Mouse (Mus musculus): ENCODE measurements around the gene Uggt1. TPM values are rescaled to one million over a fixed set of nuclear protein-coding genes. Genes with fewer than 3 reads are reported as not detected.

Gene Uggt1
- 61.3 and 69.0 TPM in 2 replicates for polyA plus RNA-seq (2015; fragmentation: Nextera tagmentation; extraction: Ambion mirVana)

GRCm38 (mm10) chr1:36244058-36244827 lies at the start of gene Uggt1:
TSS of gene Uggt1 (minus strand) at chr1:36244720.
- H3K36me3 ChIP-seq (ENCODE audit: insufficient read depth, low read length) = no peaks in the 10 kb centered on the region
- H3K9me3 ChIP-seq (ENCODE audit: low read length) = no peaks in the 10 kb centered on the region
- H3K4me2 ChIP-seq (replicated peaks; ENCODE audit: low read depth, low read length) = peak within 1 kb of the TSS; percentile 72
- peak; percentile 97 for ATAC-seq (ENCODE audit: low FRiP score, low TSS enrichment)
- peak within 1 kb of the TSS; percentile 79 for H3K9ac ChIP-seq (replicated peaks; ENCODE audit: low read length)
- peaks cover 12% of the 10 kb centered on the region for H3K4me1 ChIP-seq (ENCODE audit: insufficient read depth, low read length)
- peak within 1 kb of the TSS; percentile 91 for H3K4me3 ChIP-seq (ENCODE audit: low read length)
- WGBS = 3% methylated on average over 48 of the region's 49 CpGs
- H3K27me3 ChIP-seq (ENCODE audit: insufficient read depth, low read length) = no peaks in the 10 kb centered on the region
- peak within 1 kb of the TSS; percentile 70; the same call in 1 of the 2 replicates for H3K27ac ChIP-seq (ENCODE audit: low read length)

GRCm38 (mm10) chr1:36293470-36293869 lies 49.0 kb upstream of the Uggt1 start:
- Histone ChIP-seq H3K4me2 (replicated peaks; ENCODE audit: low read depth, low read length) (no peak overlapping the region), H3K4me1 (ENCODE audit: insufficient read depth, low read length) (no peaks in the 10 kb centered on the region), H3K36me3 (ENCODE audit: insufficient read depth, low read length) (no peaks in the 10 kb centered on the region), H3K4me3 (ENCODE audit: low read length) (no peak overlapping the region), H3K9me3 (ENCODE audit: low read length) (no peaks in the 10 kb centered on the region), H3K27ac (ENCODE audit: low read length) (no peak overlapping the region), H3K9ac (replicated peaks; ENCODE audit: low read length) (no peak overlapping the region), H3K27me3 (ENCODE audit: insufficient read depth, low read length) (no peaks in the 10 kb centered on the region)
- no peak for ATAC-seq (ENCODE audit: low FRiP score, low TSS enrichment)
- WGBS = 89% methylated on average over 8 of the region's 8 CpGs

- WGBS = 86% methylated on average over 6 of the region's 6 CpGs
Measured at GRCm38 (mm10) chr1:36281849-36282248, 37.3 kb upstream of the Uggt1 start.

GRCm38 (mm10) chr1:36280938-36281337 lies 36.4 kb upstream of the Uggt1 start:
- WGBS = 92% methylated on average over 3 of the region's 3 CpGs
- H3K4me2 ChIP-seq (replicated peaks; ENCODE audit: low read depth, low read length) = no peak overlapping the region
- no peak for ATAC-seq (ENCODE audit: low FRiP score, low TSS enrichment)

More at GRCm38 (mm10) chr1:36281849-36282248, 37.3 kb upstream of the Uggt1 start:
- Histone ChIP-seq H3K9ac (replicated peaks; ENCODE audit: low read length) (no peak overlapping the region), H3K36me3 (ENCODE audit: insufficient read depth, low read length) (no peaks in the 10 kb centered on the region), H3K27me3 (ENCODE audit: insufficient read depth, low read length) (no peaks in the 10 kb centered on the region), H3K27ac (ENCODE audit: low read length) (no peak overlapping the region), H3K9me3 (ENCODE audit: low read length) (no peaks in the 10 kb centered on the region), H3K4me2 (replicated peaks; ENCODE audit: low read depth, low read length) (no peak overlapping the region), H3K4me1 (ENCODE audit: insufficient read depth, low read length) (no peaks in the 10 kb centered on the region), H3K4me3 (ENCODE audit: low read length) (no peak overlapping the region)
- no peak for ATAC-seq (ENCODE audit: low FRiP score, low TSS enrichment)

GRCm38 (mm10) chr1:36279202-36279601 lies 34.7 kb upstream of the Uggt1 start:
- H3K4me1 ChIP-seq (ENCODE audit: insufficient read depth, low read length) = peaks cover 12% of the 10 kb centered on the region
- H3K9me3 ChIP-seq (ENCODE audit: low read length) = no peaks in the 10 kb centered on the region
- 14% methylated on average over 3 of the region's 3 CpGs for WGBS
- H3K4me3 ChIP-seq (ENCODE audit: low read length) = no peak overlapping the region
- H3K4me2 ChIP-seq (replicated peaks; ENCODE audit: low read depth, low read length) = no peak overlapping the region
- H3K9ac ChIP-seq (replicated peaks; ENCODE audit: low read length) = no peak overlapping the region
- no peaks in the 10 kb centered on the region for H3K27me3 ChIP-seq (ENCODE audit: insufficient read depth, low read length)
- H3K27ac ChIP-seq (ENCODE audit: low read length) = no peak overlapping the region
- H3K36me3 ChIP-seq (ENCODE audit: insufficient read depth, low read length) = no peaks in the 10 kb centered on the region
- peak; percentile 26; the same call in 1 of the 2 replicates for ATAC-seq (ENCODE audit: low FRiP score, low TSS enrichment)

More at GRCm38 (mm10) chr1:36280938-36281337, 36.4 kb upstream of the Uggt1 start:
- Histone ChIP-seq H3K27ac (ENCODE audit: low read length) (no peak overlapping the region), H3K9me3 (ENCODE audit: low read length) (no peaks in the 10 kb centered on the region), H3K4me3 (ENCODE audit: low read length) (no peak overlapping the region), H3K9ac (replicated peaks; ENCODE audit: low read length) (no peak overlapping the region), H3K27me3 (ENCODE audit: insufficient read depth, low read length) (no peaks in the 10 kb centered on the region), H3K4me1 (ENCODE audit: insufficient read depth, low read length) (0 out of 2 replicates have a peak, but pooled peaks cover under 1% of the 10 kb centered on the region), H3K36me3 (ENCODE audit: insufficient read depth, low read length) (no peaks in the 10 kb centered on the region)

- Histone ChIP-seq H3K27me3 (ENCODE audit: insufficient read depth, low read length) (no peaks in the 10 kb centered on the region), H3K4me1 (ENCODE audit: insufficient read depth, low read length) (peaks cover 28% of the 10 kb centered on the region), H3K36me3 (ENCODE audit: insufficient read depth, low read length) (no peaks in the 10 kb centered on the region), H3K4me3 (ENCODE audit: low read length) (no peak overlapping the region), H3K9me3 (ENCODE audit: low read length) (no peaks in the 10 kb centered on the region), H3K9ac (replicated peaks; ENCODE audit: low read length) (no peak overlapping the region), H3K27ac (ENCODE audit: low read length) (no peak overlapping the region), H3K4me2 (replicated peaks; ENCODE audit: low read depth, low read length) (no peak overlapping the region)
- 23% methylated on average over 7 of the region's 7 CpGs for WGBS
- ATAC-seq (ENCODE audit: low FRiP score, low TSS enrichment) = 0 out of 2 replicates have a peak, but pooled peaks have one; percentile 5
Measured at GRCm38 (mm10) chr1:36277267-36278060, 32.9 kb upstream of the Uggt1 start.

- ATAC-seq (ENCODE audit: low FRiP score, low TSS enrichment) = no peak
- no peak overlapping the region for H3K4me2 ChIP-seq (replicated peaks; ENCODE audit: low read depth, low read length)
- H3K27me3 ChIP-seq (ENCODE audit: insufficient read depth, low read length) = no peaks in the 10 kb centered on the region
- WGBS = 59% methylated on average over 13 of the region's 13 CpGs
- no peak overlapping the region for H3K9ac ChIP-seq (replicated peaks; ENCODE audit: low read length)
- no peaks in the 10 kb centered on the region for H3K9me3 ChIP-seq (ENCODE audit: low read length)
- H3K36me3 ChIP-seq (ENCODE audit: insufficient read depth, low read length) = no peaks in the 10 kb centered on the region
- no peak overlapping the region for H3K27ac ChIP-seq (ENCODE audit: low read length)
- H3K4me3 ChIP-seq (ENCODE audit: low read length) = no peak overlapping the region
- peaks cover 44% of the 10 kb centered on the region for H3K4me1 ChIP-seq (ENCODE audit: insufficient read depth, low read length)
Measured at GRCm38 (mm10) chr1:36275635-36276389, 31.3 kb upstream of the Uggt1 start.

GRCm38 (mm10) chr1:36274455-36274854 lies 29.9 kb upstream of the Uggt1 start, which contains the start of gene Neurl3:
TSS of gene Neurl3 (minus strand) at chr1:36274679.
- H3K4me2 ChIP-seq (replicated peaks; ENCODE audit: low read depth, low read length) = peak within 1 kb of the TSS; percentile 52
- no peak for ATAC-seq (ENCODE audit: low FRiP score, low TSS enrichment)
- H3K4me1 ChIP-seq (ENCODE audit: insufficient read depth, low read length) = peaks cover 58% of the 10 kb centered on the region
- peak within 1 kb of the TSS; percentile 57 for H3K9ac ChIP-seq (replicated peaks; ENCODE audit: low read length)
- H3K9me3 ChIP-seq (ENCODE audit: low read length) = no peaks in the 10 kb centered on the region
- H3K27me3 ChIP-seq (ENCODE audit: insufficient read depth, low read length) = no peaks in the 10 kb centered on the region
- peak within 1 kb of the TSS; percentile 39 for H3K4me3 ChIP-seq (ENCODE audit: low read length)
- WGBS = 86% methylated on average over 5 of the region's 5 CpGs
- H3K27ac ChIP-seq (ENCODE audit: low read length) = peak within 1 kb of the TSS; percentile 96
- H3K36me3 ChIP-seq (ENCODE audit: insufficient read depth, low read length) = no peaks in the 10 kb centered on the region

GRCm38 (mm10) chr1:36273288-36273687 lies 28.8 kb upstream of the Uggt1 start:
- H3K4me3 ChIP-seq (ENCODE audit: low read length) = peak overlapping the region; percentile 39
- peak overlapping the region; percentile 57 for H3K9ac ChIP-seq (replicated peaks; ENCODE audit: low read length)
- no peaks in the 10 kb centered on the region for H3K27me3 ChIP-seq (ENCODE audit: insufficient read depth, low read length)
- WGBS = 1% methylated on average over 9 of the region's 9 CpGs
- peak overlapping the region; percentile 52 for H3K4me2 ChIP-seq (replicated peaks; ENCODE audit: low read depth, low read length)
- peak overlapping the region; percentile 96 for H3K27ac ChIP-seq (ENCODE audit: low read length)
- H3K9me3 ChIP-seq (ENCODE audit: low read length) = no peaks in the 10 kb centered on the region
- H3K4me1 ChIP-seq (ENCODE audit: insufficient read depth, low read length) = peaks cover 64% of the 10 kb centered on the region
- ATAC-seq (ENCODE audit: low FRiP score, low TSS enrichment) = peak; percentile 73
- H3K36me3 ChIP-seq (ENCODE audit: insufficient read depth, low read length) = no peaks in the 10 kb centered on the region

Data from kidney, embryonic 16.5 days (tissue).